Mouse (Mus musculus): ENCODE results near the gene Cd83. TPM values are rescaled to one million over a fixed set of nuclear protein-coding genes. Genes with fewer than 3 reads are reported as not detected.

Cd83 gene
- polyA plus RNA-seq, 1 experiment from 2014 or later: 3.0 TPM

- no peaks in the 10 kb centered on the region for H3K9me3 ChIP-seq
- no peak overlapping the region for H3K4me3 ChIP-seq
- 95% methylated on average over 9 of the region's 9 CpGs for WGBS
- H3K4me1 ChIP-seq: peaks cover 8% of the 10 kb centered on the region; the same call in 1 of the 2 replicates
- no peak for DNase-seq (ENCODE audit: low spot score)
- no peak overlapping the region for H3K27ac ChIP-seq
- no peaks in the 10 kb centered on the region for H3K27me3 ChIP-seq (ENCODE audit: insufficient read depth, poor library complexity, severe bottlenecking)
- H3K36me3 ChIP-seq: no peaks in the 10 kb centered on the region
Measured at GRCm38 (mm10) chr13:43762901-43763300, 21.7 kb upstream of the Cd83 start.

- no peaks in the 10 kb centered on the region for H3K9me3 ChIP-seq
- H3K36me3 ChIP-seq: no peaks in the 10 kb centered on the region
- H3K4me3 ChIP-seq: no peak overlapping the region
- H3K4me1 ChIP-seq: peaks cover 13% of the 10 kb centered on the region; the same call in 1 of the 2 replicates
- peak; percentile 54 for DNase-seq (ENCODE audit: low spot score)
- no peaks in the 10 kb centered on the region for H3K27me3 ChIP-seq (ENCODE audit: insufficient read depth, poor library complexity, severe bottlenecking)
- 89% methylated on average over 12 of the region's 12 CpGs for WGBS
- H3K27ac ChIP-seq: no peak overlapping the region
Measured at GRCm38 (mm10) chr13:43763301-43763994, 21.1 kb upstream of the Cd83 start.

- H3K27ac ChIP-seq: no peak overlapping the region
- H3K4me3 ChIP-seq: no peak overlapping the region
- H3K9me3 ChIP-seq: no peaks in the 10 kb centered on the region
- H3K27me3 ChIP-seq (ENCODE audit: insufficient read depth, poor library complexity, severe bottlenecking): no peaks in the 10 kb centered on the region
- H3K36me3 ChIP-seq: no peaks in the 10 kb centered on the region
- peaks cover 17% of the 10 kb centered on the region; the same call in 1 of the 2 replicates for H3K4me1 ChIP-seq
- peak; percentile 57 for DNase-seq (ENCODE audit: low spot score)
- 77% methylated on average over 8 of the region's 8 CpGs for WGBS
Measured at GRCm38 (mm10) chr13:43763995-43764579, 20.5 kb upstream of the Cd83 start.

- no peaks in the 10 kb centered on the region for H3K9me3 ChIP-seq
- peaks cover 17% of the 10 kb centered on the region; the same call in 1 of the 2 replicates for H3K4me1 ChIP-seq
- H3K27ac ChIP-seq: no peak overlapping the region
- no peak overlapping the region for H3K4me3 ChIP-seq
- DNase-seq (ENCODE audit: low spot score): no peak
- no peaks in the 10 kb centered on the region for H3K27me3 ChIP-seq (ENCODE audit: insufficient read depth, poor library complexity, severe bottlenecking)
- H3K36me3 ChIP-seq: no peaks in the 10 kb centered on the region
- WGBS: 64% methylated on average over 11 of the region's 11 CpGs
Measured at GRCm38 (mm10) chr13:43765293-43765814, 19.2 kb upstream of the Cd83 start.

GRCm38 (mm10) chr13:43766786-43767680 lies 17.5 kb upstream of the Cd83 start:
- no peaks in the 10 kb centered on the region for H3K36me3 ChIP-seq
- H3K4me1 ChIP-seq: peaks cover 20% of the 10 kb centered on the region; the same call in 1 of the 2 replicates
- H3K9me3 ChIP-seq: no peaks in the 10 kb centered on the region
- no peak for DNase-seq (ENCODE audit: low spot score)
- no peak overlapping the region for H3K4me3 ChIP-seq
- H3K27me3 ChIP-seq (ENCODE audit: insufficient read depth, poor library complexity, severe bottlenecking): no peaks in the 10 kb centered on the region
- 77% methylated on average over 7 of the region's 7 CpGs for WGBS
- H3K27ac ChIP-seq: no peak overlapping the region

GRCm38 (mm10) chr13:43773020-43773419 lies 11.6 kb upstream of the Cd83 start:
- WGBS: 81% methylated on average over 6 of the region's 6 CpGs
- DNase-seq (ENCODE audit: low spot score): no peak
- H3K9me3 ChIP-seq: no peaks in the 10 kb centered on the region
- H3K27ac ChIP-seq: no peak overlapping the region
- no peak overlapping the region for H3K4me3 ChIP-seq
- H3K36me3 ChIP-seq: no peaks in the 10 kb centered on the region
- H3K27me3 ChIP-seq (ENCODE audit: insufficient read depth, poor library complexity, severe bottlenecking): no peaks in the 10 kb centered on the region
- peaks cover 23% of the 10 kb centered on the region for H3K4me1 ChIP-seq

GRCm38 (mm10) chr13:43773965-43774566 lies 10.5 kb upstream of the Cd83 start:
- Histone ChIP-seq H3K9me3 (no peaks in the 10 kb centered on the region), H3K36me3 (no peaks in the 10 kb centered on the region), H3K27ac (no peak overlapping the region), H3K4me1 (peaks cover 15% of the 10 kb centered on the region), H3K4me3 (no peak overlapping the region), H3K27me3 (ENCODE audit: insufficient read depth, poor library complexity, severe bottlenecking) (no peaks in the 10 kb centered on the region)
- 70% methylated on average over 15 of the region's 15 CpGs for WGBS
- no peak for DNase-seq (ENCODE audit: low spot score)

GRCm38 (mm10) chr13:43774605-43775426 lies 9.8 kb upstream of the Cd83 start:
- Histone ChIP-seq H3K4me1 (peaks cover 15% of the 10 kb centered on the region), H3K36me3 (no peaks in the 10 kb centered on the region), H3K27ac (no peak overlapping the region), H3K27me3 (ENCODE audit: insufficient read depth, poor library complexity, severe bottlenecking) (no peaks in the 10 kb centered on the region), H3K9me3 (no peaks in the 10 kb centered on the region), H3K4me3 (no peak overlapping the region)
- no peak for DNase-seq (ENCODE audit: low spot score)
- WGBS: 72% methylated on average over 13 of the region's 13 CpGs

GRCm38 (mm10) chr13:43775427-43775733 lies 9.2 kb upstream of the Cd83 start:
- Histone ChIP-seq H3K4me1 (peaks cover 15% of the 10 kb centered on the region), H3K4me3 (no peak overlapping the region), H3K27ac (no peak overlapping the region), H3K27me3 (ENCODE audit: insufficient read depth, poor library complexity, severe bottlenecking) (no peaks in the 10 kb centered on the region), H3K9me3 (no peaks in the 10 kb centered on the region), H3K36me3 (no peaks in the 10 kb centered on the region)
- no peak for DNase-seq (ENCODE audit: low spot score)
- WGBS: 69% methylated on average over 2 of the region's 2 CpGs

GRCm38 (mm10) chr13:43777321-43778002 lies 7.1 kb upstream of the Cd83 start:
- no peaks in the 10 kb centered on the region for H3K36me3 ChIP-seq
- no peaks in the 10 kb centered on the region for H3K9me3 ChIP-seq
- 52% methylated on average over 9 of the region's 9 CpGs for WGBS
- H3K27ac ChIP-seq: no peak overlapping the region
- peaks cover 12% of the 10 kb centered on the region for H3K4me1 ChIP-seq
- no peak for DNase-seq (ENCODE audit: low spot score)
- no peak overlapping the region for H3K4me3 ChIP-seq
- H3K27me3 ChIP-seq (ENCODE audit: insufficient read depth, poor library complexity, severe bottlenecking): 0 out of 2 replicates have a peak, but pooled peaks cover 1% of the 10 kb centered on the region

- no peak for DNase-seq (ENCODE audit: low spot score)
- no peaks in the 10 kb centered on the region for H3K9me3 ChIP-seq
- 51% methylated on average over 6 of the region's 6 CpGs for WGBS
- H3K4me3 ChIP-seq: no peak overlapping the region
- no peak overlapping the region for H3K27ac ChIP-seq
- H3K27me3 ChIP-seq (ENCODE audit: insufficient read depth, poor library complexity, severe bottlenecking): peaks cover 8% of the 10 kb centered on the region; the same call in 1 of the 2 replicates
- H3K36me3 ChIP-seq: no peaks in the 10 kb centered on the region
- H3K4me1 ChIP-seq: peaks cover 12% of the 10 kb centered on the region
Measured at GRCm38 (mm10) chr13:43778021-43778649, 6.4 kb upstream of the Cd83 start.
